Mouse (Mus musculus): ENCODE measurements at regions not wholly inside any gene's neighbourhood (a gene's known extent, or its start where the extent isn't known, plus 50 kb on each side); places are given as distances from the start of the nearest gene placed in this dataset.

GRCm38 (mm10) chr2:148344193-148344592, 51.0 kb upstream of the Sstr4 start:
- H3K36me3 ChIP-seq: no peaks in the 10 kb centered on the region
- H3K27me3 ChIP-seq: no peaks in the 10 kb centered on the region
- no peak for ATAC-seq (ENCODE audit: low read depth)
- H3K4me2 ChIP-seq: no peak overlapping the region
- H3K9ac ChIP-seq: no peak overlapping the region
- no peak for DNase-seq
- no peak overlapping the region for H3K27ac ChIP-seq
- 46% methylated on average over 2 of the region's 2 CpGs for WGBS (ENCODE audit: insufficient replicate concordance)
- no peaks in the 10 kb centered on the region for H3K4me1 ChIP-seq (replicated peaks)
- no peaks in the 10 kb centered on the region for H3K9me3 ChIP-seq (replicated peaks)
- H3K4me3 ChIP-seq (replicated peaks): no peak overlapping the region
